Mouse (Mus musculus) gastrocnemius, adult 2 months (tissue): ENCODE measurements at regions not wholly inside any gene's neighbourhood (a gene's known extent, or its start where the extent isn't known, plus 50 kb on each side); places are given as distances from the start of the nearest gene placed in this dataset.
"Not testable (repeated sequence)": the region's sequence is repeated elsewhere in the genome, so short reads cannot be mapped to it uniquely, and the experiment has no call there.

Experiments used
- DNase-seq: peaks from one replicate; pipeline ENCODE4 v3.0.0; 2022
- H3K27ac ChIP-seq: fragments of 200-600 bp; 2 replicates; pipeline ENCODE4 v1.8.1; 2022; ENCODE audit warnings: mild to moderate bottlenecking
- H3K4me3 ChIP-seq: fragments of 200-600 bp; 2 replicates; pipeline ENCODE4 v1.8.1; 2022; ENCODE audit warnings: mild to moderate bottlenecking, moderate library complexity
- CTCF ChIP-seq: fragments of 200-600 bp; IDR thresholded peaks from 2 replicates; pipeline ENCODE4 v1.8.1; 2022; ENCODE audit warnings: antibody characterized with exemption, mild to moderate bottlenecking, moderate library complexity
- intact Hi-C: fragments of 180-260 bp; cut with DNase I; formaldehyde crosslinking; loops from one replicate; pipeline ENCODE4 v1.15.1; 2025

DNA sequence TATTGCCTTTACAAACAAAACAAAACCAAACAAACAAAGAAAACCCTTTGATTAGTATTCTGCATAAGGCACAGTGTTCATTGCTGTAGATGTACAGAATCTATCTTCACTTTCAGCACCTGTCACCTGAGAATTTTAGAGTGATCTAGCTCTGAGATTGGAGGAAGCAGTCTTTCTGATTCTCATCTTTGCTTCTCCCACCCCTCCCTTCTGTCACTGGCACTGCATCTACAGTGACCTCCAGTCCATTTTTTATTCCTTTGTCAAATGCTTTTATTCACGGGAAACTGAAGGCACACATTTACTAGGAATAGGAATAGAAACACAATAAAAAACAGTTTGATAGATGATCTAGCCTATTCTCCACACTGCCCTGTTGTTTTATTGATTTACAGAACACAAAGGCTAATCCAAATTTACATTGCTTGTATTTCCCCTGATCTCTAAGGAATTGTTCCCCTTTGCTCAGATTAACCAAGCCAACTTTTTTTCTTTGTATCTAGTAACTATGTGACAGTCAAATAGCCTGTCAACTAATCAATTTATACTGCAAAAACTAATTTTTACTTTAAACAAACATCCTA, 488.2 kb upstream of the Stxbp6 start:
- no peak overlapping the region for H3K27ac ChIP-seq
- intact Hi-C loops, result no loop called here
- no peak for TF ChIP-seq CTCF
- no peak for DNase-seq
- no peak overlapping the region for H3K4me3 ChIP-seq

DNA sequence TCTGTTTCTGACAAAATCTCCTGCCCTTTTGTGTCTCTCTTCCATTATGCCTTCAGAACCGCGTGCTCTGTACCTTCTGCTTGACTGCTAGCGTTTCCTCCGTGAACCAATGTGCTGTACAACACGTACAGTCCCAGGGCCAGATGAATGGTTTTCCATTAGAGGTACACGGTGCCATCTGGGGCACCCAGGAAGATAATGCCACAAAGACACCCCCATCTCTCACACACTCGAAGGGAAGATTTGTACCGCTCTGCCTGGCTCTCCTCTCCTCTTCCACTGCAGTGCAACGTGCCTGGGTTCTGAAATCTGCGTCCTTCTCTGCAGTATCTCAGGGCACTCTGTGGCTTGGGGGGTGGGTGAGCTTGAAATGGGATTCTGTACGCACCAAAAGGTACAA, 487.4 kb upstream of the Stxbp6 start:
- no peak for DNase-seq
- H3K4me3 ChIP-seq, result no peak overlapping the region
- no peak overlapping the region for H3K27ac ChIP-seq
- intact Hi-C loops, result no loop called here
- TF ChIP-seq CTCF, result no peak

DNA sequence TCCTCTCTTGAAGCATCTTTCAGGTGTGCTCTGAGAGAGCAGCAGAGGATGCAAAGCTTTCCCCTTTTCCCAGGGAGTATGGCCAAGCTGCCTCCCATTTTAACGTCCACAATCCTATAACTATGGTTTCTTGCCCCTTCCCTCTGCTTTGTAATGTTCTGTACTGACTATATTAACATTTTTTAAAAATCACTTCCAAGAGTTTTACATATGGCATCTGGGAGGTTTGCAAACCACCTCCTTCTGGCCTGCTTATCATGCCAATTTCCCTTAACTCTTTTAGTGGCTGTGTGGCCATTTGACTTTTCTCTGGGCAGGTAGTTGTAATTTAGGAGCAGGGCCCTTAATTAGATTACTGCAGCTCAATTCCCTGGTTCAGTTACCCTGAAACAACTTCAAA, 486.9 kb upstream of the Stxbp6 start:
- H3K4me3 ChIP-seq, result no peak overlapping the region
- intact Hi-C loops, result no loop called here
- no peak for DNase-seq
- H3K27ac ChIP-seq, result no peak overlapping the region
- TF ChIP-seq CTCF, result no peak

DNA sequence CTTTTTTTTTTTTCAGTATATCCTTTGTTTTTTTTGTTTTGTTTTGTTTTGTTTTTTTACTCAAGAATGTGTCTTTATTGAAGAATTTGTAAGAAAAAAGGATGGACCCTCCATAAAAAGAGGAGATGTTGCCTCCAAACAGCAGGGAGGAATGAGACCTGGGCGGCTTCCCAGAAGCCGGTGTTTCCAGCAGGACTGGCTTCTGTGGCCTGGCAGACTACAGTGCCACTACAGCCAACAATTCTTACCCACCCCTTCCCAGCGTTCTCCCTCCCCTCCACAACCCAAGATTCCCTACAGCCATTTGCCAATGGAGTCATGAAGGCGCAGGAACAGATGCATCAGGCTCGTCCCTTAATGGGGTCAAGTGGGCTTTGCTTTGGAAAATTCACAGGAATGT, 475.4 kb upstream of the Stxbp6 start:
- DNase-seq, H3K27ac ChIP-seq, H3K4me3 ChIP-seq, intact Hi-C loops: not testable (repeated sequence)

DNA sequence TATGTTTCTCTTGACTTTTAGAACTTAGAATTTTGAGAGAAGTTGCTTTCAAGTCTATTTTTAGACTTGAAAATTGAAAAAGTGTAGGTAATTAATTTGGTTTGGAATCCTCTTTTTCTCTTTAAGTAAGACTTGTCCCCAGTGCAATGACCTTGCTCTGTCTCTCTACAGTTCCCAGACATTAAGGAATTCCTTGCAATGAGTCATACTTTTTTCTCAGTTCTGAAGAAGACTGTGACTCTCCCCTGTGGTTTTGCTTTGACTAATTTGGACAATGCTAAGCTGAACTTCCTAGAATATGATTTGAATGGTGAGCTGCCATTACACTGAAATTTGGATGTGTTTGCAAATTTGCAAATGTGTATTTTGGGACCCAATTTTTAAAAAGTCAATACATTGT, 445.0 kb upstream of the Stxbp6 start:
- H3K4me3 ChIP-seq, result no peak overlapping the region
- intact Hi-C loops, result no loop called here
- H3K27ac ChIP-seq, result no peak overlapping the region
- TF ChIP-seq CTCF, result no peak
- DNase-seq, result no peak

DNA sequence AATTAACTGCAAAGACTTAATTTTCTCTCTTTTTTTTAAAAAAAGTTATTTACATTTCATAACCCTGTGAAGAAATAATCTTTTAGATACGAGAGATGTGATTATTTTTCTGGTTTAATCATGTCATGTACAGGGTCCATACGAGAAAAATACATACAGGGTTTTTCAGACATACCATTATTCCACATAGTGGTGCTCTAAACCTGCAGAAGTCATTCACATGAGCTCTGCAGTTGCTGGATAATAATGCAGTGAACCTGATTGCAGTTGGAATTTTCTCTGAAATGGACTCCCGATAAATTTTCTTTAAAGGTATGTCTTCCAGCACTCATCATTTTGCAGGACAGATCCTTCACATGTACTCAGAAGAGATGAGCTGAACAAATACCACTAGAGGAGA, 439.9 kb upstream of the Stxbp6 start:
- no peak overlapping the region for H3K27ac ChIP-seq
- intact Hi-C loops, result no loop called here
- no peak overlapping the region for H3K4me3 ChIP-seq
- DNase-seq, result no peak
- TF ChIP-seq CTCF, result no peak

DNA sequence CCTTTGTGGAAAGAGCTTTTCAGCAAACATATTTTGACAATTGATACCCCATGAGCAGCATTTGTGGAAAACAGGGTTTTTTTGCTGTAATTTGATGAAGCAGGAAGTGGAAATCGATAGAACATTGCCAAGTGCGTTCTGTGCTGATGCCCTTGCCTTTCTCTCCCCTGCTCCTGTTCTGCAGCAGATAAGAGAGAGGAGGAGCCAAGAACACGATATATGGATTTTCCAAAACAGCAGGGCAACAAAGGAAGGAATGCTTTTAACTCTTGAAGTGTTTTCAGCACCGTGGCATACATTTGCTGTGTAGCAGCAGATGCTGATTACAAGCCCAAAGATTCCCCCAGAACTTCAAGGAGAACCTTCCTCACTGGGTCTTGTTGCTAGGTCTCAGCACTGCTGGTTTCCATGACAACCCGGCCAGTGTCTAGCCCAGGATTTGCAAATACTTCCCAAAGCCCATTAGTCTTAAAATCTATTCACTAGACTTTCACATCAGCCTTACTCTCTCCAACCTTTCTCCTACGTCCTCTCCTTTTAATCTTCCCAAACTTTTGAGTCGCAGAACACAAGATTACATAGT, 433.0 kb upstream of the Stxbp6 start:
- H3K27ac ChIP-seq, result no peak overlapping the region
- intact Hi-C loops, result no loop called here
- DNase-seq, result no peak
- no peak overlapping the region for H3K4me3 ChIP-seq
- no peak for TF ChIP-seq CTCF

DNA sequence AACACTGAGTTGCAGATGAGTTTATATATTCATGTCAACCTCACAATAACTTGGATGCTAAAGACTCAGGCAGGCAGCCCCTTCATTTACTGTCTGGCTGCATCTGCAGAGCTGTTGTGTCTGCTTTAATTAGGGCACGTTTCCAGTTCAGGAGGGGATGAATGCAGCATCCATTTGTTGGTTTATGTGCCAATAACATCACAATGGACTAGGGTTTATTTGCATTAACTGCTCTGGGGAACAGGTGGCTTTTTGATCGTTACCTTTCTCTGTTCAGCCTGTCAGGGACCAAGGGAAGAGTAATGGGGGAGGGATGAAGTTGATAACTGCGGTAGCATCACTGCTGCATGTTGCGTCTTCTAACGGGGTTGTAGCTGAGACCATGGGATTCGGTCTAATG, 425.3 kb upstream of the Stxbp6 start:
- no peak for TF ChIP-seq CTCF
- Histone ChIP-seq H3K4me3 (no peak overlapping the region), H3K27ac (no peak overlapping the region)
- no peak for DNase-seq
- intact Hi-C loops, result no loop called here

DNA sequence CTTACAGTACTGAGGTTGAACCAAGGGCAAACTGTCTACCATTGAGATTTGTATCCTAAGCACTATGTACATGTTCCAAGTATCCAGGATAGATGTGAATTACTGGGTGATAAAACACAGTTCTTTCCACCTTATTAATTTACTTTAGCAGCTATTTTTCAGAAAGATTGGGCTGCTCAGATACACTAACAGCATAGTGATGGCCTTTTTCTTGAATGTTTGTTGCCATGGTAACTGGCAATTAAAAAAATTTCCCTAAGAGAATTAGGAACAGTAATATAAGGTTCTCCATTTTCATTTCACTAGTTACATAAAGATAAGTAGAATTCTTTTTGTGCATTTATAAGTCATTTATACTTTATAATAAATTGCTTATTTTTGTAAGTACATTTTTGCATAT, 423.7 kb upstream of the Stxbp6 start:
- no peak overlapping the region for H3K4me3 ChIP-seq
- TF ChIP-seq CTCF, result no peak
- no peak for DNase-seq
- no peak overlapping the region for H3K27ac ChIP-seq
- intact Hi-C loops, result no loop called here

DNA sequence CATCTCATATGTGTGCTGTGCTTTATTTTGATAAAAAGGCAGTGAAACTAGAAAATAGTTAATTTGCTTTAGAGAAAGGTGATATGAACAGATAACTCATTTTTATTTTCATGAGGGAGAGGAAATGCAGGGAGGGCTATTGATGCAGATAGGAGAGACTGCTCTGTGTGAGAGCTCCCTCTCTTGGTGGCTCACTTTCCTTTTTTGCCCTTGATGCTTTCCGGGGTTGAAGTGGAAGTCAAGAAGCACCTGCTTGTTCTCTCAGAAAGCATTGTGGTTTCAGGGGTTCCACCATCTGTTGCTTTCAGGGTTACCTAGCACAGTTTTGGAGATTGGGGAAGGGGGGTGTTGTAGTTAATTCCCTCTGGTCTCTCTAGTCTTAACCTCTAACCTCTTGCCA, 414.5 kb upstream of the Stxbp6 start:
- Histone ChIP-seq H3K4me3 (no peak overlapping the region), H3K27ac (no peak overlapping the region)
- TF ChIP-seq CTCF, result no peak
- DNase-seq, result no peak
- intact Hi-C loops, result no loop called here

DNA sequence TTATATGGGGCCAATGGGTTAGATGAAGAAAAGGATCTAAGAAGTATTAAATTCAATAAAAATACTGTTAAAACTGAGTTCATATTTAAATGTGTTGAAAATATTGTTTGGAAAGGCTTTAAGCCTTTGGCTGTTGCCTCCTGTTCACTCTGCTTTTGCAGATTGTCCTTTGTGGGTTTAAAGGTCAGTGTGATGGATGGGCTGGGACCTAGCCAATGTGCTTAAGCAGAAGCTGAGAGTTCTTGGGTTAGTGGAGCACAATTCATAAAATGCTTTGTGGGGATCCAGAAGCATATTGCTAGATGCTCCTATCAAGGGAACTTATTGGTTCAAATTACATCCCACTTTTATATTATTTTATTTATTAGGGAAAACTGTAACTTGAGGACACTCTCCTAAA, 402.4 kb upstream of the Stxbp6 start:
- intact Hi-C loops, result no loop called here
- no peak overlapping the region for H3K4me3 ChIP-seq
- DNase-seq, result no peak
- H3K27ac ChIP-seq, result no peak overlapping the region
- no peak for TF ChIP-seq CTCF

DNA sequence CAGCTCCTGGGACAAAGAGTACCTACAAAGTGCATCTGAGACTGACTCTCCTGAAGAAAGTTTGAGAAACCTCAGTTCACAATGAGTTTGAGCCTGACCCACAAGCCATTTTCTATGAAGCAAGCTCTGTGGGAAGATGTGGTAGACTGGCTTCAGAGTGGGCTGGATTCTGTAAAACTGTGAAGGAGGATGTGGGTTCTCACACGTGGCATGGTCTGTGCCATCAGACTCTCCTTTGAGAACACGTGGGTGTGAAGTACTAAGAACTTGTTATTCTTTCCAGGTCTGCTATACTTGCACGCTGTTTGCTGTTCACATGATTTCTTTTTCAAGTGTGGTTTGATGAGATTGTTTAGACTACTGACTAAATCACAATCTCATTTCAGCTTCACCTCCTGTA, 393.6 kb upstream of the Stxbp6 start:
- DNase-seq, result no peak
- intact Hi-C loops, result no loop called here
- TF ChIP-seq CTCF, result no peak
- H3K4me3 ChIP-seq, result no peak overlapping the region
- no peak overlapping the region for H3K27ac ChIP-seq

DNA sequence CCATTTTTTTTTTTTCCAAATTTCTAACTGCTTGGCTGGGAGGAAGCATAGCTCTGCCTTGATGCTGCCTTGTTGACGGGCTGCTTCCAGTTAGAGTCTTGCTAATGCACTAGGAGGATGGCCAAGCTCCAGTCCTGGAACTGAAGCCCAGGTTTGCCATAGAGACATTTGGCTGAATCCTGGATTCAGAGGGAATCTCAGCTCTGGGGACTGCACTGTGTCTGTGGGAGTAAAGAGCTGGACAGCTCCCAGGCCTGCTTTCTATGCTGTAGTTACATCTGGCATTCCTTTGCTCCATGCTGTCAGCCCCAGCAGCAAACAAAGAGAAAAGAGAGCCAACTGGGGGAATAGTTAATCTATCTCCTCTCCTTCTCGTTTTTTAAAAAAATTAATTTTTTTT, 392.5 kb upstream of the Stxbp6 start:
- DNase-seq, result peak; percentile 21

DNA sequence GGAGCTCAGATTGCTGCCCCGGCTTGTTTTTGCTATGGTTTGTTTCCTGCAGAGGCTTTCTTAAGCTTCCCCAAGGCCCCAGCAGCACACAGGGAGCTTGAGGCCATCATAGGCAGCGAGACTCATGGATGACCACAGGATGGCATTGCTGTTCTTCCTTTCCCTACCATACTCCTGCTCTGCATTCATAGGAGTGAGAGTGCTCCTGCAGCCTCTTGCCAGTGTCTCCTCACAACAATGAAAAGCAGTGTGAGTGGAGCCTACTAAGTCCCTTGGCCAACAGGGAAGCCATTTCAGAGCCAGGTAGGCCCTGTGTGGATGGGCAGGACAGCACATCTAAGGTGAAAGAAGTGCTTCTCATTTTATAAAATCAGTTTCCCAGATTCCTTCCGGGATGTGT, 391.6 kb upstream of the Stxbp6 start:
- intact Hi-C loops, result no loop called here
- Histone ChIP-seq H3K27ac (no peak overlapping the region), H3K4me3 (no peak overlapping the region)
- peak; percentile 22; the same call in 1 of the 2 replicates for TF ChIP-seq CTCF
- peak; percentile 18 for DNase-seq

More for the DNA sequence above, 392.5 kb upstream of the Stxbp6 start:
- Histone ChIP-seq H3K27ac (no peak overlapping the region), H3K4me3 (no peak overlapping the region)
- intact Hi-C loops, result no loop called here
- TF ChIP-seq CTCF, result no peak
